ENCODE assay signal across 26 mouse cellular contexts in the genomic region with DNA sequence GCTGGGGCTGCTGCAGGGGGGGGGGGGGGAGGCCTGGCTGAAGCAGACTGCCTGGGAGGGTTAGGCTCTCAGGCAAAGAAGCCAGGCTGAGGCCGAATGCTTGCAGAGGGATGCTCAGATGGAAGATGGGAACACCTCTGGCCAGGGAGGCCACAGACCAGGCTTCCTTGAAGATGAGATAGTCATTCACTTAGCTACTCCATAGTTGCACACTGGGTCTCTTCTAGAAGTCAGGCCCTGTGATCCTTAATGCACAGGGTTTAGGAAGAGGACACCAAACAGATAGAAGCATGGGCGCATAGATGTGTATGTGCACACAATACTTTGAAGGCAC.
DNase-seq lines count a peak whose midpoint lies in the region; ATAC-seq lines count a peak whose summit lies in the region.
"Had no signal": no experiment of that assay in that cellular context is flagged by ENCODE, and none has a peak within 500 bp of the region (broad histone marks: within the 10 kb centered on the region; RNA-seq: fewer than 3 reads in every experiment).

No protein-coding gene starts in this region.

- no peak overlapping the region for H3K9ac ChIP-seq in neural tube, embryonic 12.5 days
- no peak overlapping the region for H3K9ac ChIP-seq in neural tube, embryonic 15.5 days (replicated peaks)
- H3K9ac ChIP-seq in limb, embryonic 12.5 days (replicated peaks), result peak overlapping the region; percentile 14; the same call in 1 of the 2 replicates
- H3K9ac ChIP-seq: heart, embryonic 13.5 days; hindbrain, embryonic 14.5 days; liver, embryonic 15.5 days; lung, embryonic 15.5 days; midbrain, embryonic 15.5 days had no signal

- no peaks in the 10 kb centered on the region; the same call in 1 of the 2 replicates for H3K27me3 ChIP-seq in neural tube, embryonic 12.5 days (replicated peaks)
- H3K27me3 ChIP-seq in neural tube, embryonic 15.5 days (replicated peaks), result no peaks in the 10 kb centered on the region
- peaks cover 6% of the 10 kb centered on the region; the same call in 1 of the 2 replicates for H3K27me3 ChIP-seq in limb, embryonic 12.5 days
- H3K27me3 ChIP-seq: liver, embryonic 15.5 days; lung, embryonic 15.5 days; midbrain, embryonic 15.5 days had no signal

- peak overlapping the region; percentile 27; the same call in 1 of the 2 replicates for H3K4me2 ChIP-seq in neural tube, embryonic 12.5 days (replicated peaks)
- H3K4me2 ChIP-seq in neural tube, embryonic 15.5 days, result no peak overlapping the region
- peak overlapping the region; percentile 35 for H3K4me2 ChIP-seq in limb, embryonic 12.5 days
- H3K4me2 ChIP-seq: heart, embryonic 13.5 days; hindbrain, embryonic 14.5 days; liver, embryonic 15.5 days; lung, embryonic 15.5 days; midbrain, embryonic 15.5 days had no signal

- no peak overlapping the region for H3K4me3 ChIP-seq in neural tube, embryonic 12.5 days
- H3K4me3 ChIP-seq in neural tube, embryonic 15.5 days (replicated peaks), result no peak overlapping the region
- 0 out of 2 replicates have a peak overlapping the region, but pooled peaks have one; percentile 9 for H3K4me3 ChIP-seq in limb, embryonic 12.5 days (replicated peaks)
- H3K4me3 ChIP-seq: heart, embryonic 13.5 days; layer of hippocampus, adult 2 months; liver, embryonic 15.5 days; lung, embryonic 15.5 days; midbrain, embryonic 15.5 days; myocyte had no signal

- H3K9me3 ChIP-seq in neural tube, embryonic 12.5 days, result no peaks in the 10 kb centered on the region
- H3K9me3 ChIP-seq in neural tube, embryonic 15.5 days (replicated peaks), result no peaks in the 10 kb centered on the region
- H3K9me3 ChIP-seq in limb, embryonic 12.5 days, result no peaks in the 10 kb centered on the region
- H3K9me3 ChIP-seq: heart, embryonic 13.5 days; liver, embryonic 15.5 days; lung, embryonic 15.5 days; midbrain, embryonic 15.5 days had no signal

- 52% methylated on average over 2 of the region's 2 CpGs for WGBS in neural tube, embryonic 12.5 days
- 56% methylated on average over 2 of the region's 2 CpGs for WGBS in neural tube, embryonic 15.5 days
- WGBS in limb, embryonic 12.5 days, result 54% methylated on average over 2 of the region's 2 CpGs

- ATAC-seq in neural tube, embryonic 12.5 days (ENCODE audit: low FRiP score, low read depth), result 0 out of 2 replicates have a peak, but pooled peaks have one; percentile 25
- no peak for ATAC-seq in neural tube, embryonic 15.5 days (ENCODE audit: low FRiP score)
- ATAC-seq in limb, embryonic 12.5 days (ENCODE audit: insufficient number of reproducible peaks, insufficient read depth, low FRiP score, low TSS enrichment, low read depth), result no peak
- ATAC-seq: CD4-positive, CD25-positive, alpha-beta regulatory T cell, adult 4 months; forebrain, embryonic 14.5 days; inflammation-experienced regulatory T-cells, adult 6 months; midbrain, embryonic 15.5 days had no signal

- H3K36me3 ChIP-seq in neural tube, embryonic 12.5 days, result no peaks in the 10 kb centered on the region
- no peaks in the 10 kb centered on the region for H3K36me3 ChIP-seq in neural tube, embryonic 15.5 days
- H3K36me3 ChIP-seq in limb, embryonic 12.5 days, result no peaks in the 10 kb centered on the region
- H3K36me3 ChIP-seq: heart, embryonic 13.5 days; liver, embryonic 15.5 days; lung, embryonic 15.5 days; midbrain, embryonic 15.5 days had no signal

- intact Hi-C loops in heart, postnatal 14 days (cut with DNase I), result no loop called here

- H3K27ac ChIP-seq in neural tube, embryonic 12.5 days, result no peak overlapping the region
- H3K27ac ChIP-seq in neural tube, embryonic 15.5 days (replicated peaks), result no peak overlapping the region
- H3K27ac ChIP-seq in limb, embryonic 12.5 days, result peak overlapping the region; percentile 81
- H3K27ac ChIP-seq: heart, embryonic 13.5 days; hindbrain, embryonic 14.5 days; layer of hippocampus, adult 2 months; liver, embryonic 15.5 days; lung, embryonic 15.5 days; midbrain, embryonic 15.5 days had no signal

- peaks cover 15% of the 10 kb centered on the region for H3K4me1 ChIP-seq in neural tube, embryonic 12.5 days
- peaks cover 15% of the 10 kb centered on the region; the same call in 1 of the 2 replicates for H3K4me1 ChIP-seq in neural tube, embryonic 15.5 days
- peaks cover 45% of the 10 kb centered on the region for H3K4me1 ChIP-seq in limb, embryonic 12.5 days (replicated peaks)
- H3K4me1 ChIP-seq: liver, embryonic 15.5 days; lung, embryonic 15.5 days; midbrain, embryonic 15.5 days had no signal

- peak; percentile 61 for DNase-seq in heart, adult 11 months
- no peak for DNase-seq in heart, postnatal 14 days
- DNase-seq in lung, postnatal 36 days, result no peak
- no peak for DNase-seq in right cerebral cortex, adult 18-20 months
- DNase-seq: cerebellum, adult 11-12 months; cerebellum, postnatal 10 days; gastrocnemius, postnatal 10 days; kidney, adult 8-10 months; kidney, postnatal 10 days; liver; lung, postnatal 4 days; right cerebral cortex, postnatal 25 days; spleen, adult 18-20 months had no signal
